9 mouse cellular contexts compared by ENCODE assay signal in the genomic region with DNA sequence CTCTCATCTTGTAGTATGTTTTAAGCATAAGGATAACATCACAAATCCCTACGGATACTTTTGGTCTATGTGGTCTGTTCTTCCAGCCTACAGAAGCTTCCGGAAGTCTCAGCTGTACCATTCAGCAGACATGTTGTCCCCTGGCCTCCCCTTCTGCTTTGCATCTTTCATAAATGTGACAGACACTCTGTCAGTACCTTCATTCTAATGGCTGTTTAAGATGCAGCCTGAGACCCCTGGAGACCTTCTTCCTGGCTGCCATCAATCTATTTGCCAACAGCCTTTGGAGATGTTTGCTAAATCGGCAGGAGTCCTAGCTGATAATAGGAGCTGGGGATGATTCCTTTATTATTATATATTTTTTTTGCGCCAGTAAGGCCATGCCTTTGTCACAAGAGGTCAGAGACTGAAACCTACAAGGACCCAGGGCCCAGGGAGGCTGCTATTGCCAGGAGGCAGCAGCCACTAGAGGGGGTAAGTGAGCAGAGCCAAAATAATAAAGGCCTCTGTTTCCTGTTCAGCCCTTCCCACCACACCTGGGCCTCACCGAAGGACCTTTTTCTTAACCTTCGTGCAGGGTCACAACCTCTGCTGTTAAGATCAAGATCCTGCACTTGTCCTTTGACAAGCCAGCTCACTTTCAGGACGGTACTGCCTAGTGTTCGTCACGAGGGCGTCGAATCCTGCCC. TPM values are rescaled to one million over a fixed set of nuclear protein-coding genes. Genes with fewer than 3 reads are reported as not detected.
DNase-seq lines count a peak whose midpoint lies in the region; ATAC-seq lines count a peak whose summit lies in the region.
"Had no signal": no experiment of that assay in that cellular context is flagged by ENCODE, and none has a peak within 500 bp of the region (broad histone marks: within the 10 kb centered on the region; RNA-seq: fewer than 3 reads in every experiment).

No protein-coding gene starts in this region.

- no peak overlapping the region for H3K4me3 ChIP-seq in hindbrain, embryonic 12.5 days
- H3K4me3 ChIP-seq in midbrain, embryonic 14.5 days (replicated peaks; ENCODE audit: low read depth, low read length): no peak overlapping the region
- H3K4me3 ChIP-seq: heart, embryonic 15.5 days had no signal

- H3K36me3 ChIP-seq in hindbrain, embryonic 12.5 days: no peaks in the 10 kb centered on the region
- no peaks in the 10 kb centered on the region for H3K36me3 ChIP-seq in midbrain, embryonic 14.5 days (ENCODE audit: control insufficient read depth, insufficient read depth, low read length)

- ATAC-seq in hindbrain, embryonic 12.5 days (ENCODE audit: low FRiP score): peak; percentile 67; the same call in 1 of the 2 replicates
- ATAC-seq in midbrain, embryonic 14.5 days (ENCODE audit: low FRiP score, low TSS enrichment): no peak

- no peaks in the 10 kb centered on the region for H3K9me3 ChIP-seq in hindbrain, embryonic 12.5 days (replicated peaks)
- H3K9me3 ChIP-seq in midbrain, embryonic 14.5 days (ENCODE audit: control insufficient read depth, low read length): no peaks in the 10 kb centered on the region
- H3K9me3 ChIP-seq: heart, embryonic 15.5 days had no signal

- no peaks in the 10 kb centered on the region for H3K27me3 ChIP-seq in hindbrain, embryonic 12.5 days
- H3K27me3 ChIP-seq in midbrain, embryonic 14.5 days (ENCODE audit: control insufficient read depth, insufficient read depth, low read length): no peaks in the 10 kb centered on the region
- H3K27me3 ChIP-seq: heart, embryonic 15.5 days had no signal

- no peak overlapping the region for H3K4me2 ChIP-seq in hindbrain, embryonic 12.5 days (replicated peaks)
- H3K4me2 ChIP-seq in midbrain, embryonic 14.5 days (ENCODE audit: low read length): no peak overlapping the region
- H3K4me2 ChIP-seq: heart, embryonic 15.5 days had no signal

- H3K4me1 ChIP-seq in hindbrain, embryonic 12.5 days: no peaks in the 10 kb centered on the region
- no peaks in the 10 kb centered on the region for H3K4me1 ChIP-seq in midbrain, embryonic 14.5 days (ENCODE audit: control insufficient read depth, insufficient read depth, low read length)
- H3K4me1 ChIP-seq: heart, embryonic 15.5 days had no signal

- H3K9ac ChIP-seq in hindbrain, embryonic 12.5 days: no peak overlapping the region
- H3K9ac ChIP-seq in midbrain, embryonic 14.5 days (replicated peaks; ENCODE audit: low read length): no peak overlapping the region
- H3K9ac ChIP-seq: heart, embryonic 15.5 days had no signal

- peak; percentile 54 to 82 for DNase-seq in adrenal gland, adult (ENCODE audit: inconsistent age in 2 of 2, low spot score in 1 of 2)
- DNase-seq in adrenal gland, adult 8-10 months: no peak
- peak; percentile 9 for DNase-seq in ovary, postnatal 14 days (ENCODE audit: low spot score)
- DNase-seq in ovary, adult 18-20 months (ENCODE audit: low spot score): no peak
- peak; percentile 53 for DNase-seq in midbrain, embryonic 14.5 days
- DNase-seq in frontal cortex, postnatal 36 days (ENCODE audit: low spot score in 2 of 2): no peak
- no peak for DNase-seq in gastrocnemius, adult 8-10 months (ENCODE audit: low spot score in 2 of 2)

- peak overlapping the region; percentile 60 for H3K27ac ChIP-seq in hindbrain, embryonic 12.5 days
- H3K27ac ChIP-seq in midbrain, embryonic 14.5 days (replicated peaks; ENCODE audit: low read depth, low read length): no peak overlapping the region
- H3K27ac ChIP-seq: heart, embryonic 15.5 days had no signal

- WGBS in hindbrain, embryonic 12.5 days: 58% methylated on average over 11 of the region's 11 CpGs
- 64% methylated on average over 11 of the region's 11 CpGs for WGBS in midbrain, embryonic 14.5 days

RNA-seq across cellular contexts. Expression of a gene that starts 24.7 kb away (rescaled TPM):
- total RNA-seq in adrenal gland, adult 8-10 months (2022): under 1 TPM in 3 of 4 experiments, not detected in 1; 0.21 to 0.22 (median 0.22) TPM
- 3.3 and 5.5 TPM in 2 replicates for polyA plus RNA-seq in hindbrain, embryonic 12.5 days (2016; fragmentation: Nextera tagmentation; extraction: Ambion mirVana)
- 0.51 and 1.00 TPM in 2 replicates for polyA plus RNA-seq in midbrain, embryonic 14.5 days (2014; fragmentation: Nextera tagmentation; extraction: Ambion mirVana)
- total RNA-seq in gastrocnemius, adult 8-10 months (2022): 10 to 100 TPM; 60.7 to 80.1 (median 69.3) TPM

RNA-seq across cellular contexts. Expression of a gene that starts 27.0 kb away (rescaled TPM):
- total RNA-seq in adrenal gland, adult 8-10 months (2022): under 1 TPM in 2 of 4 experiments, not detected in 2; 0.56 to 0.62 TPM
- polyA plus RNA-seq in hindbrain, embryonic 12.5 days (2016; fragmentation: Nextera tagmentation; extraction: Ambion mirVana): 0.12 and 0.26 TPM in 2 replicates
- not detected in 2 replicates for polyA plus RNA-seq in midbrain, embryonic 14.5 days (2014; fragmentation: Nextera tagmentation; extraction: Ambion mirVana)
- not detected for total RNA-seq in gastrocnemius, adult 8-10 months (2022)
- polyA plus RNA-seq: heart, embryonic 15.5 days had no signal

Comparison
In these comparisons a context has a peak if more than half of its experiments do, and no peak if none do; other contexts are left out.
1. DNase-seq: peak in adrenal gland, adult (2 of 2), ovary, postnatal 14 days (single experiment) and midbrain, embryonic 14.5 days (single experiment); none in adrenal gland, adult 8-10 months (single experiment), ovary, adult 18-20 months (single experiment), frontal cortex, postnatal 36 days (0 of 2) and gastrocnemius, adult 8-10 months (0 of 2).
2. RNA of a gene that starts 24.7 kb away (total RNA-seq): 60.7 to 80.1 TPM in gastrocnemius, adult 8-10 months; 0.21 to 0.22 TPM in adrenal gland, adult 8-10 months; every median in the first group is over 10 times any median in the second.